Mouse (Mus musculus): ENCODE measurements around the gene Gp9.

The Gp9 gene

GRCm38 (mm10) chr6:87788266-87788895 lies 10.5 kb downstream of the Gp9 start:
- no peak for DNase-seq

DNA sequence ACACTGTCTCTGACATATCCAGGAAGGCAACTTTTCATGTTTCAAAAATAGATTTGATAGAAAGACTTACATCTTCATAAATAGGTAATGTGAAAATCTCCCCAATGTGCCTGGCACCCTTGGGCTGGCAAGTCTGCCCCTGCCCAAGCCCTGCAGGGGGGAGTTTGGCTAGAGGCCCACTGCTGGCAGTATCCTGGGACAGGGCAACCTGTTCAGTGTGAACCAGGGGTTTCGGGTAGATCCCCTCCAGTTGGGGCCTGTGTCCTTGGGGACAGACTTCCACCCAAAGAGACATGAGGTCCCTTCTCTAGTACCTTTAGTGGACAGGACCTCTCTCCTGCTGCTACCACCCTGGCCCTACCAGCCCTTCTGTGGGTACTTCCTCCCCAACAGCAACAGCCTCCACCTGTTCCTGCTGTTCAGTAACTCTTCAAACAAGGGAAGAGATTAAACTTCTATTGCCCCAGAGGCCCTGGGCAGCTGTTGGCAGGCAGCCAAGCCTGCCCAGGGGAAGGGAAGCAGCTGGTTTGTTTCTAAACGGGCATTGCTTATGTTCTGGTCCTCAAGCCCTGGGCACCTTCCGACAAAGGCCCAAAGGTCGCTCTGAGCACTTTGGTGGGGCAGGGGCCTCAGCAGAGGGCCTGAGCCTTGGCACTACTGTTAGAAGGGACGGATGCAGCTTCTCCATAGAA lies 11.2 kb downstream of the Gp9 start:
- DNase-seq, result peak; percentile 62 to 67

- DNase-seq, result no peak
Observed at GRCm38 (mm10) chr6:87789791-87790190, 11.9 kb downstream of the Gp9 start.

- peak in 1 of 2 experiments; percentile 47 for DNase-seq
Observed at GRCm38 (mm10) chr6:87790779-87791480, 13.1 kb downstream of the Gp9 start.

DNA sequence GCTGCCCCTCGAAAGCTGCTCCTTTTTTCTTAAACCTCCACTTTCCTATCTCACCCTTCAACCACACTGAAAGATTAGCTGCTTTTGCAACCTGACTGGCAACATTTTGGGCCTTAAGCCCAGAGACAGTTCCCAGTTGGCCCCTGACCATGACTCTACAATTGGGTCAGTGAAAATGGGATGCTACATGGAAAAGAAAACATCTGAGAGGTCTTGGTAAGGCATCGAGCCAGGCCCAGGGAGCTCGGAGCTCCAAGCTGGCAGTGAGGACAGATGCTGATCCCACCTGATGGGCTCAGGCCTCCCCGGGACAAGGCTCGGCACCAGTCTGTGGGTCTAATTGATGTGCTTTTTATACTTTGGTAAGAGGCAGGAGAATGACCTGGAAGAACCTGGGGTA lies 14.0 kb downstream of the Gp9 start:
- no peak for DNase-seq

DNA sequence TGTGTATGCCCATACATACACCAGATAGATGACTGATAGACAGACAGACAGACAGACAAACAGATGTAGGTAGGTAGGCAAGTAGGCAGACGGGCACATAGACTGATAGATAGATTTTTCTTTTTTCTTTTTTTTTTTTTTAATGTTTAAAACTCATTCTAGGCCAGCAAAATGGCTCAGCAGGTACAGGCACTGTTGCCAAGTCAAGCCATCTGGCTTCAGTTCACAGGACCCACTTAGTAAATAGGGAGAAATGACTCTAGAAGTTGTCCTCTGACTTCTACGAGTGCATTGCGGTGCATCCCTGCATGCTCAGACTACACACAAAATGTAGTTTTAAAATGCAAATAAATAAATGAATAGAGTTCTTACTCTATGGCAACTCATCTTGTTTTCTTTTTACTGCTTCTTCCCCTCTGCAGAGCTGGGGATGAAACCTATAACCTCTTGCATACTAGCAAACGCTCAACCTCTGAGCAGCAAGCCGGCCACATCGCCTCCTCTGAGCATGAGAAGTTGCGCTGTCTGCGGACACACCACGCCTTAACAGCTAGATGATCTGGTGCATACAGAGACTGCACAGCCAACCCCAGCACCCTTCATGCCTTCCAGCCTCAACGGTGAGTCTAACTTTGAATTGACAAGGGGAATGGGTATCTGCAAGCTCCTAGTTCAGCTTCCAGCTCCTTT lies 16.1 kb downstream of the Gp9 start:
- no peak for DNase-seq

DNA sequence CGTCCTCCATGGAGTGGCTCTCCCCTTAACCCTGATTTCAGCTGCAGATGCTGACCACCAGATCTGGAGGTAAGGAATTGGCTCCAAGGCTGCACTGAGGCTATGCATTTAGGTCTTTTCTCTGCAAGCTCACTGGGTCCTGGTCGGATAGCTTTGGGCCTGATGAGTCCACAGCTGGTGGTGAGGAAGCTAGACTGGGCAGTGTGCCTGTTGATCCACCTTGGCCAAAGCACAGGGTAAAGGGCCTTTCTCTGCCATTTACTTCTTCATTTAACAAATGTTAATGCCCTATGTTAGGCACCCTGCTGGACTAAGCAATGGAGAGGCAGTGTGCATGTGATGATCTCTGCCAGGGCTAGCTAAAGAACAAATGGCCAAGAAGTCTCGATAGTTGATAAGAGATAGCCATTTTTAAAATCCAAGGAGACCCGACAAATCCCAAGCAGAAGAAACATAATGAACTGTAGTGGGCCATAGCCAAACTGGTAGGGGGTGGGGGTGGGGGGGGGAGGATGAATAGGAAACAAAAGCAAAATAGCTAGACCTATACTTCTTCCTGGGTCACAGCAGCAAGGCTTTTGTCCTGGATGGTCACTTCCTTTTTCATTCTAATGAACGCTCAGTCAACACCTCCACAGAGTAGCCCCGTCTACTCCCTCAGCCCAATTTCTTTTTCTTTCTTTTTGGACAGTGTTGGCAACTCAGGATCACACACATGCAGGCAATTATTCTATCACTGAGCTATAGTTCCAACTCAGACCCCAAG lies 17.7 kb downstream of the Gp9 start:
- no peak for DNase-seq

GRCm38 (mm10) chr6:87796251-87796880 lies 18.5 kb downstream of the Gp9 start:
- no peak for DNase-seq

GRCm38 (mm10) chr6:87797321-87797720 lies 19.4 kb downstream of the Gp9 start:
- no peak for DNase-seq

- no peak for DNase-seq
Observed at GRCm38 (mm10) chr6:87799576-87799975, 21.7 kb downstream of the Gp9 start.

- no peak for DNase-seq
Observed at GRCm38 (mm10) chr6:87802462-87802861, 24.6 kb downstream of the Gp9 start.

GRCm38 (mm10) chr6:87804036-87804435 lies 26.2 kb downstream of the Gp9 start:
- DNase-seq, result no peak

DNA sequence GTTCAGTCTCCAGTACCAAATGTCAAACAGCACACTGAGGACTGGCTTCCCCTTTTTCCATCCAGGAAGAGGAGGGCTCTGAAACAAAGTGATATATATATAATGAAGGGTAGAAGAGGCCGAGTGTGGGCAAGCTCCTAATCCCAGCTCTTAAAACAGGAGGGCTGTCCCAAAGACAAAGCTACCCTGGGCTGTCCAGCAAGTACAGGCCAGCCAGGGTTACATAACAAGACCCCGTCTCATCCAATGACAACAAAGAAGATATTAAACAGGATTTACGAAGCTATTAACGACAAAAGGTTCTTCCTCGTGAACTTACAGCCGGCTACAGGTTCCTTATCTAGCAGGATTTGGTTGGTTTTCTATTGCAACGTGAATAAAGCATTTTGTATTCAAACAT lies 27.0 kb downstream of the Gp9 start:
- no peak for DNase-seq

- DNase-seq, result no peak
Observed at GRCm38 (mm10) chr6:87805448-87805847, 27.6 kb downstream of the Gp9 start.

DNA sequence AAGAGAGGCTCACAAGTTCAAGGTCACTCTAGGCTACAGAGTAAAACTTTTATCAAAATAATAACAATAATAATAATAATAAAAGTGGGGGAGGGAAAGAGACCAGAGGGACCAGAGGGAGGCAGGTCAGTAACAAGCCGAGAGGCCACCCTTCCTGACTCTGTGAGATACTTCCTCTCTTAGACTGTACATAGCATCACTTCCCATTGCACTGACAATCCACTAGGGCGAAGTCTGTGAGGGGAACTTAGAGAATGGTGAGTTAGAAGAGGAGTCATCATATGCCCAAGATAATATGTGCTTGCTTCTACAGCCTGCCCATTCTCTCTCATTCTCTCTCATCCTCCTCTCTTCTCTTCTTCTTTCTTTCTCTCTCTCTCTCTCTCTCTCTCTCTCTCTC lies 28.2 kb downstream of the Gp9 start:
- no peak for DNase-seq

- DNase-seq, result no peak
Observed at GRCm38 (mm10) chr6:87806857-87807256, 29.0 kb downstream of the Gp9 start.

DNA sequence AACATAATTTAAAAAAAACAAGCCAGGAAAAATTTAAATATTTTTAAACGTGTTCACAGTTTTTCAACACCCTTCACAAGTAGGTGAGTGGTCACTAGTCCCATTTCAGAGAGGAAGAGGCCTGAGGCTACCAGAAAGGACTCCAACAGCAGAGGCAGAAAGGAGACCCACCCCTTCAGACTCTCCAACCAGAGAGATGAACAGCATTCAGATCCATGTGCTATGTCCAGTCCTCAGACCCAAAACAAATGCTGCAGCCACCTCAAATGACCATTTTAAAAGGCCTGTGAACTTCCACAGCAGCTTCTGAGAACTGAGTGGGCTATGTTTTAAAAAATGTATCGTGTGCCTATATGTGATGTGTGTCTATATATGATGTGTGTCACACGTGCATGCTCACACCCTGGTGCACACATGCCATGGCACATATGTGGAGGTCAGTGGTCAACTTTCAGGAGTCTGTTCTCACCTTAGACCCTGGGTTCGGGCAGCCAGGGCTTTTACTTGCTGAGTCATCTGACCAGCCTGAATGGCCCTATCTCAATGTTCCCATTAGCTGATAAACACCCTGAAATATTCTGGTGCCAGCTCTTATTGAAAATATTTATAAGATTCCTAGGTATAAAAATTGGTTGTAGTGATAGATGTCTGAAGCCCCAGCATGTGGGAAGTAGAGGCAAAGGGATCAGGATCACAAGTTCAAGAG lies 30.0 kb downstream of the Gp9 start:
- DNase-seq, result no peak

DNA sequence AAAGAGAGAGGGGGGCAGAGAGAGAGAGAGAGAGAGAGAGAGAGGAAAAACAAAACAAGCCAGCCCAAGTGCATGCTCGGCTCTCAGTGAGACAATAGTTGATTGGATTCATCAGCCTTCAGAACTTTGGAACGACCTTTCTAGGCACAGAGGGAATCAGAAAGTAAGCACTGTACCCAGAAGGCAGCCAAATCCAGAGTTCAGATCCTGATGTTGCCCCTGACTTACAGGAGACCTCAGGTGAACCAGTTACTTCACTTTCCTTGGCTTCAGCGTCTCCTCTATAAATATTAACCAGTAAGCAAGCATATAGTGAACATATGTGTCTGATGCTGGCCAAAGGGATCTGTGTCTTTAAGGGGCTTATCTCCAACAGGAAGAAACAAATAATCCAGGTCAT lies 30.6 kb downstream of the Gp9 start:
- peak in 1 of 2 experiments; percentile 46 for DNase-seq

DNA sequence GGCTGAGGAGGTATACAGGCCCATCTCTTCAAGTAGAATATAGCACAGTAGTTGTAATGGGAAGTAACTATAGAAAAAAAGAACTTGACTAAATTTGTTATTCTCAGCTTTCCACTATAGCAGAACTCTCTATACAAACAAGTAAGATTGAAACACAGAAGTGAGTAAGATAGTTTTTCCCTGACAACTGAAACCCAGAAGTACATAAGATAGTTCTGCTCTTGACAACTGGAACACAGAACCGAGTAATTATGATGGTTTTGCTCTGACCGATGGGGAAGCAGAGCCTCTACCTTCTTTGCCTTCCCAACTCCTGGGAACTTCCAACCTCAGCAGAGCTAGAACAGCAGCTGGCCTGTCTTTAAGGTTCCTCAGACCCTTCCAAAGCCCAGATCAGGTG lies 31.3 kb downstream of the Gp9 start:
- DNase-seq, result no peak

GRCm38 (mm10) chr6:87809651-87810161 lies 31.8 kb downstream of the Gp9 start:
- DNase-seq, result peak in 1 of 2 experiments; percentile 41

DNA sequence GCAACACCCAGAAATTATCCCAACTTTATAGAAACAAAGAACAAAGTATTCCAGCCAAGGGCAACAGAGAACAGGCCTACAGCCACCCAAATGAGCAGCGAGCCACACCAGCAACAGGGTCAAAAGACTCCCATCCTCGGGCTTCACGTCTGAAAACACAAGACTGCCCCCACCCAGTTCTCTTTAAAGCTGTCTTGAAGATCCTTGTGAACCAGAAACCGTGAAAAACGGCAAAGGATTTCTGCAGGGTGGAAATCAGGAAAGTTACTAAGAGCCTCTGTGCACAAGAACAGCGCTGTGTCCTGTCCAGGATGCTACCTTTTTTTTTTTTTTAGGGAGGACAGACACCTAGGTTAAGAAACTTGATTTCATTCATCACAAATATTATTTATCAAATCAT lies 32.4 kb downstream of the Gp9 start:
- DNase-seq, result no peak
